Mouse (Mus musculus): ENCODE measurements around the gene App. TPM values are rescaled to one million over a fixed set of nuclear protein-coding genes. Genes with fewer than 3 reads are reported as not detected.

The App gene
- polyA plus RNA-seq, 1 experiment from 2014 or later: 229 TPM

GRCm38 (mm10) chr16:84916772-84917171, 256.8 kb downstream of the App start:
- Histone ChIP-seq H3K4me3 (ENCODE audit: low read depth, low read length) (no peak overlapping the region), H3K4me2 (no peak overlapping the region), H3K9ac (no peak overlapping the region), H3K27me3 (ENCODE audit: insufficient read depth, low read length) (no peaks in the 10 kb centered on the region), H3K36me3 (ENCODE audit: insufficient read depth) (no peaks in the 10 kb centered on the region), H3K9me3 (ENCODE audit: low read depth, low read length) (no peaks in the 10 kb centered on the region), H3K27ac (ENCODE audit: low read depth) (no peak overlapping the region), H3K4me1 (ENCODE audit: insufficient read depth) (no peaks in the 10 kb centered on the region)
- TF ChIP-seq CTCF (IDR thresholded peaks at IDR 0.05; ENCODE audit: low read depth): no peak
- DNase-seq: no peak
- no peak for ATAC-seq (ENCODE audit: insufficient read depth)
- 63% methylated on average over 3 of the region's 3 CpGs for WGBS

- WGBS: 93% methylated on average over 8 of the region's 8 CpGs
- H3K27me3 ChIP-seq (ENCODE audit: insufficient read depth, low read length): no peaks in the 10 kb centered on the region
- no peak overlapping the region for H3K4me2 ChIP-seq
- H3K27ac ChIP-seq (ENCODE audit: low read depth): no peak overlapping the region
- H3K9ac ChIP-seq: no peak overlapping the region
- no peak overlapping the region for H3K4me3 ChIP-seq (ENCODE audit: low read depth, low read length)
- no peaks in the 10 kb centered on the region for H3K4me1 ChIP-seq (ENCODE audit: insufficient read depth)
- DNase-seq (no peak), ATAC-seq (ENCODE audit: insufficient read depth) (no peak)
- no peak for TF ChIP-seq CTCF (IDR thresholded peaks at IDR 0.05; ENCODE audit: low read depth)
- H3K9me3 ChIP-seq (ENCODE audit: low read depth, low read length): no peaks in the 10 kb centered on the region
- H3K36me3 ChIP-seq (ENCODE audit: insufficient read depth): no peaks in the 10 kb centered on the region
Observed at GRCm38 (mm10) chr16:84911477-84912165, 261.9 kb downstream of the App start.

- TF ChIP-seq CTCF (IDR thresholded peaks at IDR 0.05; ENCODE audit: low read depth): no peak
Observed at GRCm38 (mm10) chr16:84902995-84903394, 270.6 kb downstream of the App start.

More at GRCm38 (mm10) chr16:84902995-84903394, 270.6 kb downstream of the App start:
- no peaks in the 10 kb centered on the region for H3K27me3 ChIP-seq (ENCODE audit: insufficient read depth, low read length)
- H3K9ac ChIP-seq: no peak overlapping the region
- no peaks in the 10 kb centered on the region for H3K9me3 ChIP-seq (ENCODE audit: low read depth, low read length)
- no peaks in the 10 kb centered on the region for H3K36me3 ChIP-seq (ENCODE audit: insufficient read depth)
- H3K4me2 ChIP-seq: no peak overlapping the region
- no peak overlapping the region for H3K27ac ChIP-seq (ENCODE audit: low read depth)
- ATAC-seq (ENCODE audit: insufficient read depth) (no peak), DNase-seq (no peak)
- H3K4me1 ChIP-seq (ENCODE audit: insufficient read depth): no peaks in the 10 kb centered on the region
- 85% methylated on average over 4 of the region's 4 CpGs for WGBS
- no peak overlapping the region for H3K4me3 ChIP-seq (ENCODE audit: low read depth, low read length)

All from lung, embryonic 14.5 days (tissue).